Mouse (Mus musculus) lung, postnatal 4 days (tissue): ENCODE data around the gene Gjb3.

Source experiments
- DNase-seq, 2 experiments: peaks; one replicate each; pipeline ENCODE4 v3.0.0; 2021

Gene Gjb3

GRCm38 (mm10) chr4:127330181-127331100 lies at the start of gene Gjb3:
Gene Gjb3 (minus strand): TSS chr4:127330844.
- no peak for DNase-seq

- no peak for DNase-seq
These were observed 46.7 kb upstream of the Gjb3 start for GRCm38 (mm10) chr4:127377344-127377743.

- DNase-seq: no peak
These were observed 45.0 kb upstream of the Gjb3 start for GRCm38 (mm10) chr4:127375541-127376177.

- no peak for DNase-seq
These were observed 44.0 kb upstream of the Gjb3 start for GRCm38 (mm10) chr4:127374645-127375044.

- no peak for DNase-seq
These were observed 42.8 kb upstream of the Gjb3 start for GRCm38 (mm10) chr4:127373491-127373890.

- DNase-seq: peak; percentile 47 to 72
These were observed 40.9 kb upstream of the Gjb3 start for GRCm38 (mm10) chr4:127371546-127371945.

- DNase-seq: no peak
These were observed 39.8 kb upstream of the Gjb3 start for GRCm38 (mm10) chr4:127370447-127370846.

GRCm38 (mm10) chr4:127368379-127368973 lies 37.8 kb upstream of the Gjb3 start:
- peak; percentile 44 to 66 for DNase-seq

GRCm38 (mm10) chr4:127365834-127366233 lies 35.2 kb upstream of the Gjb3 start:
- no peak for DNase-seq

GRCm38 (mm10) chr4:127365433-127365832 lies 34.8 kb upstream of the Gjb3 start:
- no peak for DNase-seq

- DNase-seq: no peak
These were observed 33.8 kb upstream of the Gjb3 start for GRCm38 (mm10) chr4:127364431-127364830.

GRCm38 (mm10) chr4:127363331-127363730 lies 32.7 kb upstream of the Gjb3 start:
- DNase-seq: no peak

GRCm38 (mm10) chr4:127362520-127362919 lies 31.9 kb upstream of the Gjb3 start:
- no peak for DNase-seq

GRCm38 (mm10) chr4:127358018-127358417 lies 27.4 kb upstream of the Gjb3 start, which contains the start of gene Gjb5:
Gene Gjb5 (minus strand): TSS chr4:127358181.
- peak in 1 of 2 experiments; percentile 27 for DNase-seq

- no peak for DNase-seq
These were observed 24.2 kb upstream of the Gjb3 start for GRCm38 (mm10) chr4:127354506-127355485.

GRCm38 (mm10) chr4:127353951-127354438 lies 23.4 kb upstream of the Gjb3 start, which contains the start of gene Gjb4:
Gene Gjb4 (minus strand): TSS chr4:127354081.
- DNase-seq: no peak

- DNase-seq: no peak
These were observed 21.9 kb upstream of the Gjb3 start for GRCm38 (mm10) chr4:127352594-127352993.

- DNase-seq: no peak
These were observed 19.1 kb upstream of the Gjb3 start for GRCm38 (mm10) chr4:127349560-127350300.

GRCm38 (mm10) chr4:127345000-127345399 lies 14.4 kb upstream of the Gjb3 start:
- DNase-seq: no peak

GRCm38 (mm10) chr4:127341372-127341771 lies 10.7 kb upstream of the Gjb3 start:
- no peak for DNase-seq

- no peak for DNase-seq
These were observed 7.0 kb upstream of the Gjb3 start for GRCm38 (mm10) chr4:127337668-127338067.
